Mouse (Mus musculus) ovary, postnatal 10 days (tissue): ENCODE measurements around the gene Gm10778.
"Not testable (repeated sequence)": the region's sequence is repeated elsewhere in the genome, so short reads cannot be mapped to it uniquely, and the experiment has no call there.

Experiments
- DNase-seq: peaks from one replicate; pipeline ENCODE4 v3.0.0; 2022; ENCODE audit warnings: low spot score

The Gm10778 gene

GRCm38 (mm10) chr10:81628390-81628789 lies 20.5 kb upstream of the Gm10778 start, which contains the start of gene Ankrd24:
Gene Ankrd24 (plus strand): TSS chr10:81628540.
- DNase-seq: no peak

GRCm38 (mm10) chr10:81633253-81634099 lies 15.4 kb upstream of the Gm10778 start:
- peak; percentile 44 for DNase-seq

- no peak for DNase-seq
Observed at GRCm38 (mm10) chr10:81636338-81636737, 12.5 kb upstream of the Gm10778 start.

- no peak for DNase-seq
Observed at GRCm38 (mm10) chr10:81638101-81638500, 10.8 kb upstream of the Gm10778 start.

GRCm38 (mm10) chr10:81640825-81641224 lies 8.0 kb upstream of the Gm10778 start:
- DNase-seq: not testable (repeated sequence)

GRCm38 (mm10) chr10:81641566-81641965 lies 7.3 kb upstream of the Gm10778 start:
- no peak for DNase-seq

GRCm38 (mm10) chr10:81641978-81642647 lies 6.7 kb upstream of the Gm10778 start:
- DNase-seq: no peak

GRCm38 (mm10) chr10:81642648-81643448 lies 6.0 kb upstream of the Gm10778 start:
- DNase-seq: no peak

- DNase-seq: peak; percentile 94
Observed at GRCm38 (mm10) chr10:81643449-81644055, 5.3 kb upstream of the Gm10778 start.

- no peak for DNase-seq
Observed at GRCm38 (mm10) chr10:81644162-81644561, 4.7 kb upstream of the Gm10778 start.

GRCm38 (mm10) chr10:81644716-81645115 lies 4.1 kb upstream of the Gm10778 start:
- no peak for DNase-seq

- DNase-seq: no peak
Observed at GRCm38 (mm10) chr10:81645391-81645790, 3.5 kb upstream of the Gm10778 start.

GRCm38 (mm10) chr10:81646015-81646555 lies 2.8 kb upstream of the Gm10778 start:
- DNase-seq: no peak

- DNase-seq: no peak
Observed at GRCm38 (mm10) chr10:81655178-81655577, 6.3 kb downstream of the Gm10778 start.

GRCm38 (mm10) chr10:81656174-81656573 lies 7.3 kb downstream of the Gm10778 start:
- no peak for DNase-seq

- not testable (repeated sequence) for DNase-seq
Observed at GRCm38 (mm10) chr10:81687114-81687513, 38.3 kb downstream of the Gm10778 start.

GRCm38 (mm10) chr10:81704531-81705301 lies 55.9 kb downstream of the Gm10778 start, which contains the start of gene Zfp433:
Gene Zfp433 (plus strand): TSS chr10:81704825.
- not testable (repeated sequence) for DNase-seq
